27 mouse cellular contexts compared by ENCODE assay signal in genomic region chr17:8912933-8913332, GRCm38 (mm10).
"Had no signal": no experiment of that assay in that cellular context is flagged by ENCODE, and none has a peak within 500 bp of the region (broad histone marks: within the 10 kb centered on the region; RNA-seq: fewer than 3 reads in every experiment).

No protein-coding gene starts in this region.

- H3K27me3 ChIP-seq: embryonic facial prominence, embryonic 12.5 days; embryonic facial prominence, embryonic 13.5 days; embryonic facial prominence, embryonic 15.5 days; forebrain, embryonic 12.5 days; forebrain, embryonic 13.5 days; forebrain, embryonic 15.5 days had no signal

- H3K4me2 ChIP-seq: embryonic facial prominence, embryonic 12.5 days; embryonic facial prominence, embryonic 13.5 days; embryonic facial prominence, embryonic 15.5 days; forebrain, embryonic 12.5 days; forebrain, embryonic 13.5 days; forebrain, embryonic 15.5 days had no signal

- H3K9ac ChIP-seq: embryonic facial prominence, embryonic 12.5 days; embryonic facial prominence, embryonic 13.5 days; embryonic facial prominence, embryonic 15.5 days; forebrain, embryonic 12.5 days; forebrain, embryonic 13.5 days; forebrain, embryonic 15.5 days had no signal

- H3K4me3 ChIP-seq: embryonic facial prominence, embryonic 10.5 days; embryonic facial prominence, embryonic 12.5 days; embryonic facial prominence, embryonic 13.5 days; embryonic facial prominence, embryonic 15.5 days; erythroblast, embryonic 14.5 days; forebrain, embryonic 10.5 days; forebrain, embryonic 12.5 days; forebrain, embryonic 13.5 days; forebrain, embryonic 15.5 days; gastrocnemius, adult 2 months; heart, adult 2 months had no signal

- H3K36me3 ChIP-seq: embryonic facial prominence, embryonic 10.5 days; embryonic facial prominence, embryonic 12.5 days; embryonic facial prominence, embryonic 13.5 days; embryonic facial prominence, embryonic 15.5 days; forebrain, embryonic 10.5 days; forebrain, embryonic 12.5 days; forebrain, embryonic 15.5 days had no signal

- ATAC-seq: forebrain, embryonic 13.5 days; forebrain, embryonic 14.5 days; forebrain, embryonic 15.5 days; forebrain, embryonic 16.5 days had no signal

- H3K27ac ChIP-seq: embryonic facial prominence, embryonic 10.5 days; embryonic facial prominence, embryonic 12.5 days; embryonic facial prominence, embryonic 13.5 days; embryonic facial prominence, embryonic 15.5 days; forebrain, embryonic 10.5 days; forebrain, embryonic 12.5 days; forebrain, embryonic 13.5 days; forebrain, embryonic 15.5 days; gastrocnemius, adult 2 months; heart, adult 2 months had no signal

- DNase-seq: cerebellum, adult 2 months; cerebellum, adult 8-10 months; cerebellum, adult 9-10 months; cerebellum, adult 9-11 months; cerebellum, postnatal 10 days; cerebellum, postnatal 14 days; cerebellum, postnatal 25 days; cerebellum, postnatal 36 days; embryo, embryonic 11 days; gastrocnemius, adult 2 months; gastrocnemius, postnatal 10 days; gastrocnemius, postnatal 14 days; gastrocnemius, postnatal 25 days; gastrocnemius, postnatal 36 days; heart, adult 18-20 months; heart, adult 2 months had no signal

- H3K9me3 ChIP-seq: embryonic facial prominence, embryonic 10.5 days; embryonic facial prominence, embryonic 12.5 days; embryonic facial prominence, embryonic 13.5 days; embryonic facial prominence, embryonic 15.5 days; forebrain, embryonic 10.5 days; forebrain, embryonic 12.5 days; forebrain, embryonic 13.5 days; forebrain, embryonic 15.5 days had no signal

- H3K4me1 ChIP-seq: embryonic facial prominence, embryonic 10.5 days; embryonic facial prominence, embryonic 12.5 days; embryonic facial prominence, embryonic 13.5 days; embryonic facial prominence, embryonic 15.5 days; forebrain, embryonic 13.5 days; forebrain, embryonic 15.5 days had no signal
